Mouse (Mus musculus) ZHBTc4 (cell line): ENCODE measurements around the gene Papss1.
A peak's percentile ranks its signal among the peaks of the same experiment; 100 is the strongest.

Experiments
- DNase-seq: peaks from one replicate; pipeline ENCODE4 v3.0.0-alpha.2; 2011; ENCODE audit warnings: low read depth, low spot score

Papss1 gene

GRCm38 (mm10) chr3:131634091-131634490, 69.5 kb downstream of the Papss1 start:
- DNase-seq, result no peak

GRCm38 (mm10) chr3:131636126-131636525, 71.6 kb downstream of the Papss1 start:
- DNase-seq, result peak; percentile 52

- DNase-seq, result no peak
Measured at GRCm38 (mm10) chr3:131637008-131637407, 72.4 kb downstream of the Papss1 start.

- no peak for DNase-seq
Measured at GRCm38 (mm10) chr3:131637664-131638063, 73.1 kb downstream of the Papss1 start.

- DNase-seq, result no peak
Measured at GRCm38 (mm10) chr3:131638216-131638615, 73.6 kb downstream of the Papss1 start.

- no peak for DNase-seq
Measured at GRCm38 (mm10) chr3:131642681-131643292, 78.2 kb downstream of the Papss1 start.

GRCm38 (mm10) chr3:131645203-131645602, 80.6 kb downstream of the Papss1 start:
- no peak for DNase-seq

- DNase-seq, result no peak
Measured at GRCm38 (mm10) chr3:131654366-131654765, 89.8 kb downstream of the Papss1 start.

- DNase-seq, result no peak
Measured at GRCm38 (mm10) chr3:131656032-131656431, 91.5 kb downstream of the Papss1 start.

GRCm38 (mm10) chr3:131660126-131660525, 95.6 kb downstream of the Papss1 start:
- no peak for DNase-seq

GRCm38 (mm10) chr3:131660629-131661028, 96.1 kb downstream of the Papss1 start:
- no peak for DNase-seq

- no peak for DNase-seq
Measured at GRCm38 (mm10) chr3:131662589-131663148, 98.1 kb downstream of the Papss1 start.

GRCm38 (mm10) chr3:131669910-131670309, 105.3 kb downstream of the Papss1 start:
- DNase-seq, result no peak

- no peak for DNase-seq
Measured at GRCm38 (mm10) chr3:131686106-131686505, 121.5 kb downstream of the Papss1 start.

- DNase-seq, result no peak
Measured at GRCm38 (mm10) chr3:131689949-131690348, 125.4 kb downstream of the Papss1 start.

GRCm38 (mm10) chr3:131690543-131690942, 126.0 kb downstream of the Papss1 start:
- no peak for DNase-seq

GRCm38 (mm10) chr3:131691202-131691601, 126.6 kb downstream of the Papss1 start:
- DNase-seq, result no peak
